Mouse (Mus musculus): ENCODE measurements around the gene Olfr524. TPM values are rescaled to one million over a fixed set of nuclear protein-coding genes. Genes with fewer than 3 reads are reported as not detected.

Gene Olfr524
- total RNA-seq, 4 experiments from 2014 or later, result not detected

DNA sequence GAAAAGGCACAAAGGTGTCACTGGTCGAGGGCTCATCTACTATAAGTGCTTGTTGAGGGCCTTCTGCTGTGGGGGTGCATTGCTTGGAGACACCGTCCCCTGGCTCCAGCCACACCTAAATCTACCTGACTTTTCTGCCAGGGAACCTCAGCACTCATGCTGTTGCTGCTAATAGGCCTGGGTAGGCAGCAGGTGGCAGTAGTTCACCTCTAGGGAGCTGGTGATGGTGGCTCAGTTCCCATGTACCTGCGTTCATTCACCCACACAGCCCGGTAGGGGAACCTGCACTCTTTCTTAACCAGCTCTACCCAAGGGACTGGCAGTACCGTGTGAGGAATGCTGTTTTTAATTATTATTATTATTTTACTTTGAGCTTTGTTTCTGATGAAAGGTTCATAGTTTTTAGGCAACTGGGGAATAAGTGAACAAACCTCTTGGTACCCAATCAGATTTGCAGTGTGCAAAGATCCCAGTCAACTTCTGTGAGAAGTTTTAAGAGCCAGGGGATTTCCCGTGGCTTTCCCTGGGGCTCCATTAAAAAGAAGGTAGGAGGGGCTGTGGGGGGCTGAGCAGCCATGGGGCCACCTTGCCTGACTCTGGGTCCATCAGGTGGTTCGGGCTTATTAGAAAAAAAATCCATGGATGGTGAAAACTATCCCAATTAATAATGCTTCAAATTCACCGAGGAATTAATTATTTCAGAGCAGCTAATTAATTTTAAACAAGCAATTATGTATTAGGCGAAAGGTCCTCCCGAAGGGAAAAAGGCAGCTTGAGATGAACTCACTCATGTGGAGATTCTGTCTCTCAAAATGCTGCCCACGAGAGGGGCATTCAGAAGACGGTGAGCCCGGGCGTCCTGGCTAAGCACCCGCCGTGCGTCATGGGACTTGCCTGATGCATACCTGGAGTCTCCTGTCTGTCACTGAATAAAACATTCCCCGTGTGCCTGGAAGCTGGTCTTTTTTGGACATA, 18.8 kb downstream of the Olfr524 start:
- DNase-seq, result no peak

DNA sequence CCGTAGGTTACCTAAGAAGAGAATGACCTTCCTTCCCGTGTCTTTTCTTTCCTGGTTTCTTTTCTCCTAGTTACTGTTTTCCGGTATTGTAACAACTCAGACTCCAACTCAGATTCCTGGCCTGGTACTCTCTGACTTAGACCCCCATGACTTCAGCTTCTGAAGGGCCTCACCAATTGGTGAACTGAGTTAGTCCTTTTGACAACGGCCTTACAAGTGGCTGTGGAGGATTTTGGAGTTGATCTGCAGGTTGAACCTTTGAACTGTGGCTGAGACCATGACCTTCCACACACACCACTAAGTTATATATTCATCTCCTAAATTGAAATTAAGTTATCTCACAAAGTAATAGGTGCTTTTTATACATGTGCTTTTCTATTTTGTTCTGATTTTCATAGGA, 21.6 kb downstream of the Olfr524 start:
- DNase-seq, result no peak

GRCm38 (mm10) chr7:140180692-140181091, 25.1 kb downstream of the Olfr524 start:
- no peak for DNase-seq

- DNase-seq, result no peak
Observed at GRCm38 (mm10) chr7:140179176-140179575, 26.6 kb downstream of the Olfr524 start.

GRCm38 (mm10) chr7:140172936-140173335, 32.8 kb downstream of the Olfr524 start, which contains the start of gene Olfr523:
TSS of gene Olfr523 (plus strand) at chr7:140173217.
- DNase-seq, result no peak

DNA sequence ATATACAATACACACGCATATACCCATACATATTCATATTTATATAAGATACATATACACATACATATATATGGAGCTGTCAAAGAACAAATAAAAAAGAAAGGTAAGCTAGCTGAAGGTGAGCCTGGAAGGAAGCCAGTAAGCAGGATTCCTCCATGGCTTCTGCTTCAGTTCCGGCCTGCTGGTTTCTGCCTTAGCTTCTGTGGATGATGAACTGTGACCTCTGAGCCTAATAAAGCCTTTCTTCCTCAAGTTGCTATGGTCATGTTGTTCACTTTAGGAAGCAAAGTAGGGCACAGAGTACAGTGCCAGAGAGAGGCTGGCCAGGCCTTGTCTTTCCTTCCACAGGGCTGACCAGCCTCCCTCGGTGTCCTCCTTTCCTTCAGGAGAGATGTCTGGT, 34.9 kb downstream of the Olfr524 start:
- no peak for DNase-seq

- no peak for DNase-seq
Observed at GRCm38 (mm10) chr7:140169386-140169785, 36.4 kb downstream of the Olfr524 start.

DNA sequence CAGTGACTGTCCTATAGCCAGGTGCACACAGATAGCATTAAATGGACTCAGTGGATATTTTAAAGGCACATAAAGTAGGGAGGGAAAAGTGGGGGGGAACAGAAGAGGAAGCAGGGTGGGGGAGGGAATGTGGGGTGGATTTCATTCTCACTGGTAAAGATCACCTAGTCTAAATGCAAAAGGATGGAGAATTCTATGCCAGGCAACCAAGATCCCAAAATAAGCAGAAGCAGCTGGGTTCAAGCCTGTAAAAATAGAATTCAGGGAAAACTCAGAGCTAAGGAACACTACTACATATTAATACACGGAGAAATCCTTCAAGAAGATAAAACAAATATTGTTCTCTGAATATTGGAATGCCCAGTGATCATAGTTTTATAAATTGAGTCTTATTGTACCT, 37.8 kb downstream of the Olfr524 start:
- DNase-seq, result no peak

DNA sequence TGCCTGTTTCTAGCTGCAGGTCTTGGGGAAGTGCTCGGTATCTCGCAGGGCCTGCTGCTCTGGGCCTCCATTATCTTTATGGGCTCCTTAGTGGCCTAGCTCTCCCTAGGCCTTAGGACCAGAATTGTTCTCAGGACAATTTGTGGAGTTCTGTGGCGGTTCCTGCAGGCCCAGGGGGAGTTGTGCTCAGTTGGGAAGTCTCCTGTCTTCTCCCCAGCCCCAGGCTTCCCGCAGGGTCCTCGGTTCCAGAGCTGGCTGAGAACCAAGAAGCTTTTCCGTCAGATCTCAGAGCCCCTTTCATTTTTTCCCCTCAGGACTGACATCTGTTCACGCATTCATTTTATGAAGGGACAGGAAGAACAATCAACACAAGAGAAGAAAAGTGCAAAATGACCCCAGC, 41.1 kb downstream of the Olfr524 start, which contains the start of gene Olfr522:
Gene Olfr522 (minus strand): TSS at position 101 of the 400 bp plus-strand sequence.
- no peak for DNase-seq

DNA sequence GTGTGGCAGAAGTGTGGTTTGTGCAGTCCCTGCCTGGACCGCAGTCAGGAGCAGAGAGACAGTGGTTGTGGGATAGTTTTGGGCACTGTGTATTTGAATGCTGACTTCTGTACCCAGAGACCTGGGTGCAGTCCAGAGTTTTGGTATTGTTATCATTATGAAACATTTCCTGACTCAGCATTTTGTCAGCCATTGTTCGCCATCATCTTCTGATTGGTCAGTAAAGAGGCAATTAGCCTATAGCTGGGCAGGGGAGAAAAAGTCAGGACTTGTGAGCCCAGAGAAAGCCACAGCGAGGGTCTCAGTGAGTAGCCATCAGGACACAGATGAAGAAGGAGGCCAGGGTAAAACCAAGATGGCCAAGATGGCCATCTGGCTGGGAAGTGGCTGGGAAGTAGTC, 45.4 kb downstream of the Olfr524 start:
- DNase-seq, result no peak

- no peak for DNase-seq
Observed at GRCm38 (mm10) chr7:140154218-140154927, 51.4 kb downstream of the Olfr524 start, which contains the start of gene Sprn. TSS of gene Sprn (minus strand) at chr7:140154877.

DNA sequence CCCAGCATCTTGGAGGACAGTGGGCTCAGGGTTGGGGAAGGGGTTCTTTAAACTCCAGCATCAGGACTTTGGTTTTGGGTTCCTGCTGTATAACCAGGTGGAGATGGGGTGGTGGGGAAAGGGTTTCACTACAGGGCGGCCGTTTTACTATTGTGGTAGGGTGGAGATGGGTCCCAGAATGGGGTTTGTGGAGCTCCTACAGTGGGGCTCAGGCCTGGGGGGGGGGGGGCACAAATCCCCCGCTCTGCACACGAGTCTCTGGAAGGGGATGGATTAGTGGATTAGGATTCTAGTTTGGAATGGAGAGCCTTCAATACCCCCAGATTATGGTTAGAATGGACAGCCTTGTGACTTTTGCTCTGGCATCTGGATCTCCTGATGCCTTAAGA, 51.9 kb downstream of the Olfr524 start:
- DNase-seq, result no peak

DNA sequence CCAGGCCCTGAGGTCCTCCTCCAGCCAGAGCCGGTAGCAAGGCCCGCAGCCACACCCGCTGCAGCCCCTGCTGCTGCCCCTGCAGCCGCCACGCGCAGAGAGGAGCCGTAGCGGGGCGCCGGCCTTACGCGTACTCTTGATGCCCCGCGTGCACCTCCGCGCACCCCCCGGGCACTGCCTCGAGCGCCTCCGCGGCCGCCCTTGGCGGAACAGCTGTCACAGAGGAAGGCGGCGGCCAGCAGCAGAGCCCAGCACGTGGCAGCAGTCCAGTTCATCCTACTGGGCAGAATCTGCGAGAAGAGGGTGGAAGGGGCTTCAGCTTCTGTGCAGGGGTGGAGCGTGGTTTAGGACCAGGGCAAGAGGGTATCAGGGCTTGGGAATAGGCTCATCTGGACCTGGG, 52.4 kb downstream of the Olfr524 start:
- no peak for DNase-seq

Other genes with a start within 250 kb of the Olfr524 start
- gene 6430531B16Rik, start 227.2 kb downstream of the Olfr524 start, total RNA-seq (2022), result 1 to 10 TPM in 1 of 4 experiments, under 1 TPM in 2, not detected in 1; 0.31 to 1.1 (median 0.83) TPM
- 1 to 10 TPM; 1.8 to 5.9 (median 4.4) TPM for gene Adam8, start 213.4 kb downstream of the Olfr524 start, total RNA-seq (2022)
- gene Zfp511, start 169.6 kb downstream of the Olfr524 start, total RNA-seq (2022), result 10 to 100 TPM; 21.8 to 30.7 (median 26.7) TPM
- 10 to 100 TPM; 24.2 to 35.8 (median 32.2) TPM for gene Tubgcp2, start 169.3 kb downstream of the Olfr524 start, total RNA-seq (2022)
- gene Msx3, start 156.9 kb downstream of the Olfr524 start, total RNA-seq (2022), result not detected
- gene Caly, start 123.4 kb downstream of the Olfr524 start, total RNA-seq (2022), result 10 to 100 TPM in 2 of 4 experiments, 1 to 10 TPM in 2; 5.8 to 13.8 (median 11.0) TPM
- gene Prap1, start 112.6 kb downstream of the Olfr524 start, total RNA-seq (2022), result not detected
- 10 to 100 TPM; 36.0 to 65.5 (median 43.9) TPM for gene Fuom, start 103.5 kb downstream of the Olfr524 start, total RNA-seq (2022)
- gene Paox, start 90.2 kb downstream of the Olfr524 start, total RNA-seq (2022), result 10 to 100 TPM in 3 of 4 experiments, 1 to 10 TPM in 1; 9.6 to 19.7 (median 13.8) TPM
- gene Echs1, start 89.5 kb downstream of the Olfr524 start, total RNA-seq (2022), result 100 to 1,000 TPM; 229 to 495 (median 382) TPM
- gene Mtg1, start 68.4 kb downstream of the Olfr524 start, total RNA-seq (2022), result 10 to 100 TPM; 30.1 to 32.7 (median 31.3) TPM
- 1 to 10 TPM; 1.0 to 1.4 (median 1.2) TPM for gene Sprn, start 51.1 kb downstream of the Olfr524 start, total RNA-seq (2022)
- not detected for gene Olfr522, start 41.2 kb downstream of the Olfr524 start, total RNA-seq (2022)
- gene Olfr523, start 32.7 kb downstream of the Olfr524 start, total RNA-seq (2022), result not detected
- gene Cd163l1, start 12.3 kb upstream of the Olfr524 start, total RNA-seq (2022), result not detected
- under 1 TPM in 1 of 4 experiments, not detected in 3; 0.12 TPM for gene 5830411N06Rik, start 41.3 kb upstream of the Olfr524 start, total RNA-seq (2022)
- gene Olfr525, start 114.9 kb upstream of the Olfr524 start, total RNA-seq (2022), result not detected
- not detected for gene Olfr527, start 128.1 kb upstream of the Olfr524 start, total RNA-seq (2022)
- gene Olfr60, start 155.7 kb upstream of the Olfr524 start, total RNA-seq (2022), result not detected
- gene Olfr530, start 170.4 kb upstream of the Olfr524 start, total RNA-seq (2022), result not detected
- gene Olfr531, start 197.0 kb upstream of the Olfr524 start, total RNA-seq (2022), result not detected
- not detected for gene Olfr532, start 215.7 kb upstream of the Olfr524 start, total RNA-seq (2022)

Measured in adrenal gland, adult 8-10 months (tissue).